Mouse (Mus musculus) gastrocnemius, adult 8-10 months (tissue): ENCODE measurements at regions not wholly inside any gene's neighbourhood (a gene's known extent, or its start where the extent isn't known, plus 50 kb on each side); places are given as distances from the start of the nearest gene placed in this dataset.

ENCODE experiments used
- DNase-seq, 2 experiments: peaks; one replicate each; pipeline ENCODE4 v3.0.0; 2022; ENCODE audit warnings: low spot score in 2 of 2

DNA sequence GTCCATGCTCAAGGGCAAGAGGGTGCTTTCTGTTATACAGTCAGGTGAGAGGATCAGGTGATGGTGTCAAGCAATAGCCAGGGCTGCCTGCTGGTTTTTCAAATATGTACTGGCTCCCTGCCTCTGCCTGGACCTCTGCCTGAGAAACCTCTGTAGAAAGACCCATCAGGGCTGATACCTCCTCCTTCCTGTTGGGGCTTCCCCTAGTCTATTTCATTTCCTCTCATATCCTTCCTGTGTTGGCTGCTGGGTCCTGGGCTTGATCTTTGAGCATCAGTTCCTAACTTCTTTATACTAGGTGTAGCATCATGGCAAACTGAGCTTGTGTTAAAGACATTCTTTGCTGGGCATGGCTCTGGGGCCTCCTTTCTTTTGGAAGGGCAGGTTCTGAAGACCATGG is 89.5 kb downstream of the Tmem38b start:
- DNase-seq = no peak

GRCm38 (mm10) chr4:53919188-53919587 is 93.3 kb downstream of the Tmem38b start:
- no peak for DNase-seq

DNA sequence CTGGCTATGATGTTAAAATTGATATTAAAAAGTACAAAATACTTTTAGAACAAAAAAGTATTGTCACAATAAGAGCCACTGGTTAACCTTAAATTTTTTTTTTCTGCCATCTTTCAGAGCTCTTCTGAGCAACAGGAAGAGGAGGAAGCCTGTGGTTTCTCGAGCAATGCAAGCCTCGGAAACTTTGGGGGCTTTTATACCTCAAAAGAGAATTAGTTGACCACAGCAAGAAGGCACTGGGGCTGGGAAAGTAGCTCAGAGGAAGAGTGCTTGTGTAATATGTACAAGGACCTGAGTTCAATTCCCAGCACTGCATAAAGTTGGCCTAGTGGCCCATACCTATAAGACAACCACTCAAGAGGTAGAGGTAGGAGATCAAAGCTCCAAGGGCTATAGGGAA is 94.7 kb downstream of the Tmem38b start:
- DNase-seq = no peak

- DNase-seq = no peak
Observed at GRCm38 (mm10) chr4:53931068-53931467, 105.2 kb downstream of the Tmem38b start.

DNA sequence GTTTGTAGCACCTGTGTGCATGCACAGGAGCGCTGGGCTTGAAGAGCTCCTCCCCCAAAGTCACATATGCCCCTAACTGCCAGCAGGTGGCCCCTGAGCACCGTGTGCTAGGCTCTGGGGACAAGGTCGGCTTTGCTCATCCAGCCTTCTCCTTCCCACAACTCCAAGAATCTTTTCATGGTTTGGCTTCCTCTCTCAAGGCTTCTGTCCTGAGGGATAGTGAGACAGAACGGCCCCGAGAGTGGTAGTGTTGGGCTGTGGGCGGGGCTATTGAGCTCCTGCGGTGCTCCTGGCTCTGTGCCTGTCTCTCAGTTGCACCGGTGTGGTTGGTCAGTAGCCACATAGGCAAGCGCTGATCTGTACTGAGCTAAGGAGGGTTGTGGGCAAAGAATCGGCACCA is 105.7 kb downstream of the Tmem38b start:
- DNase-seq = peak in 1 of 2 experiments; percentile 15

- no peak for DNase-seq
Observed at GRCm38 (mm10) chr4:53935306-53935705, 109.5 kb downstream of the Tmem38b start.

- no peak for DNase-seq
Observed at GRCm38 (mm10) chr4:53948736-53949135, 122.9 kb downstream of the Tmem38b start.

DNA sequence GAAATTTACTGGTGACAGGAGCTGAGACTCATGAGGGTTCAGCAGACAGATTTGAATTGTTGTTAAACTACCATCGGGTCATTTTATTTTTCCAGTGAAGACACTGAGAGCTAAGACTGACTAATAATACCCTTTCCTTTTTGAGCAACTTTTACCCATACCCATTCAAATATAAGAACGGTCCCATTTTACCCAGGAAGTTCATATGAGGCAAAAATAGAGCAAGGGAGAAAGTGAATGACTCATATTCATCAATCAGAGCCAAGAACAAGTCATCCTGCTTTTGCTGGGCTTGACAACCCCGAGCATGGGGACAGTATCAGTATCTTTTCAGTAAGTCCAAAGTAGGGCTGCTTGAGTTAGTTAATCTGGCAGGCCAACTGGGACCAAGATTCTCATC is 123.3 kb downstream of the Tmem38b start:
- DNase-seq = no peak

DNA sequence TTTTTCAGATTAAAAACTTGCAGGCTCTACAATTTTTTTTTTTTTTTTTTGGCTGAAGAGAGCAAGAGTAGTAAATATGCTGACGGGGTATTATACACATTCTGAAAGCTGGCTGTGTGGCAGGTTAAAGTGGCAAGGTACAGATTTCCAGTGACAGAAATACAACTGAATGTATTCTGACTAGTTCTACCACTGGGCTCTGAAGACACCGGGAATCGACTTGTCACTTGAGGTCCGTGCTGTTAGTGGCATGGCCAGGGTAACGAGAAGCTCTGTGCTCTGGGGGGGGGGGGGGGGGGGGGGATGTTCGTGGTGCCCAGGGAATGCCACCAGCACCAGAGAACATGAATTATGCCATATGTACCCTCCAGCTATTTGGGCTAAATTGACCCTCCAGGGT is 124.7 kb downstream of the Tmem38b start:
- DNase-seq = no peak

GRCm38 (mm10) chr4:53951003-53951733 is 125.3 kb downstream of the Tmem38b start:
- DNase-seq = no peak

GRCm38 (mm10) chr4:53951734-53952109 is 125.9 kb downstream of the Tmem38b start:
- DNase-seq = no peak

GRCm38 (mm10) chr4:53952288-53952687 is 126.4 kb downstream of the Tmem38b start:
- no peak for DNase-seq

GRCm38 (mm10) chr4:53962458-53962857 is 136.6 kb downstream of the Tmem38b start:
- no peak for DNase-seq

DNA sequence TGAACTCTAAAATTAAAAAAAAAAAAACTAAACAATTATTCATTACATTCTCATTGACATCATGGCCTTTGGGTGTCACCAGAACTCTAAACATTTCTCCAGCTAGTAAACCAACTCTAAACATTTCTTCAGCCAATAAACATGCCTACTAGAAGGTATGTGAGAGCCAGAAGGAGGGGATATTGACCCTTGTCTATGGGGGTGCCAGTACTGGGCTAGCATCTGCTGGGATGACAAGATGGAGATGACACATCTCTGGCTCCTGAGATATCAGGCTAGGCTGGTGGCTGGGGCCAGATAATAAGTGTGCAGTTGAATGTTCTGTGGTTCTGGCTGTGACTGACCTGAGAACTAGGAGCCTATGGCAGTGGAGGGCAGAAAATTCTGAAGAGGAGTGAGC is 144.6 kb downstream of the Tmem38b start:
- no peak for DNase-seq

DNA sequence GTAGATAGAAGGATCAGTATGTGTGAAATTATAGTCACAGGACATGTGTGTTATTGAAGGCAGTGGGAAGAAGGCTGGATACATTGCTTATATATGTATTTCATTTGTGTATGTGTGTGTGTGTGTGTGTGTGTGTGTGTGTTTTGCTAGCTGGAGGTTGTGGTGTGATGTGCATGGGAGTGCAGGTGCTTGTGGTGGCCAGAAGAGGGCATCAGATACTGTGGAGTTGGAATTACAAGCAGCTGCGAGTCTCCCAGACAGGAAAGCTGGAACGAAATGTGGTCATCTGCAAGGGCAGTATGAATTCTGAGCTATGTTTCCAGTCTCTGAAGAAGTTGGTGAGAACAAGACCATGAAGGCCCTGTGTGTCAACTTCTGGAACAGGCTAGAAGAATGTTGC is 145.1 kb downstream of the Tmem38b start:
- no peak for DNase-seq

DNA sequence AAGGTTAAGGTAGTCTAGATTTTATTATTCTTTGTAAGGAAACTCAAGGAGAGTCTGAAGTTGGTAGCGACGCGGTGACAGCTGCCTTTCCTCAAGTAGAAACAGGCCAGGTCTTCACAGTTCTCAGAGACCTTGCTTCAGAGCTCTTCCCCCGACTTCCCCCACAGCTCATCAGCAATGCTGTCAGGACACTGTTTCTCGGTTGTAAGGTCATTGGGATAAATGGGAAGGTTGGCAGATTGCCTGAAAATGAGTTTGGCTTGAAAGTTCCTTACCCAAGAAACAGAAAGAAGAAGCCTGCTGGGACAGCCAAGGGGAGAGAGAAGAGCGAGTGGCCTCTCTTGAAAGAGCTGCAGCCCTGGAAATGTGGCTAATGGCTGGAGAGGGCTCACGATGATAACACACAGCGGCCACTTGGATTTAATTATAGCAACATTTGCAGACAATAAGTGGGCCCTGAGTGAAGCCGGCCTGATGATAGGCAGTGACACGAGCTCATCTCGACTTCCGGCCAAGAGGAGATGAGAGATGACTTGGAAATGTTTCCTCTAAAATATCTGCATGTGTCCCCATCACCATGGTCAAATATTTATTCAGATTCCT is 150.3 kb downstream of the Tmem38b start:
- no peak for DNase-seq

GRCm38 (mm10) chr4:53986519-53987301 is 160.9 kb downstream of the Tmem38b start:
- no peak for DNase-seq

GRCm38 (mm10) chr4:53987536-53987935 is 161.7 kb downstream of the Tmem38b start:
- DNase-seq = no peak

DNA sequence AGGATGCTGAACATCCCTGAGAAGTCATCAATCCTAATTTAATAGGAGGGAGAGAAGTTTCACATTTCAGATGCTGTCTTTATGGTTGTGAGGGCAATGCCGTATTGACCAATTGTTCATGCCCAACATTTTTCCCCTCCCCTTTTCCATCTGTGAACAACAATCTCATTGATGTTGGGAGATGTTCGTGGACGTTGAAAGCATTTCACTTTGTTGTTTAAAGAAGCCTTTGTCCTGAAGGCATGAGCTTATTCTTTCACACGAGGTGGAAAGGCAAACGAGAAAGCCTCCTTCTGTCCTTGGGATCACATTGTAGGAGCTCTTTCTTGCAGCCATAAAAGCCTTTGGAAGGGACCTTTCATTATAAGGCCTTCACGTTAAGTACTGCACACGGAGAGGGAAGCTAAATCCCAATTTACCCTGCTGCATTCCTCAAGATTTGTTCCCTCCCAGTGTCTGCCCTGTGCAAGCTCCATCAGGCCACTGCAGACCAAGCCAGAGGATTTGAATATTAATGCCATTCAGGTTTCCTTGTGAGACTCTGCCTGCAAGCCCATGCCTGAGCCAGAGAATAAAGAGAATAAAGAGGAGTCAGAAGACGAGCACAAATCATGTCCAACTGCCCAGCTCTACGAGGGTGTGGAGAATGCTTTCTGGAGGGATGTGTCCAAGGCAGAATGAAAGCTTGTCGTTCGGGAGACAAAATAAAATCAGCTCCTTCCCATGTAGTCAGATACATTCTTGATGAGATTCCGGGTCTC is 195.4 kb downstream of the Tmem38b start:
- no peak for DNase-seq

GRCm38 (mm10) chr4:54021861-54022385 is 196.1 kb downstream of the Tmem38b start:
- no peak for DNase-seq

- no peak for DNase-seq
Observed at GRCm38 (mm10) chr4:54026919-54027318, 201.1 kb downstream of the Tmem38b start.
